Mouse (Mus musculus): ENCODE results near the gene Rab3a.

Gene Rab3a

DNA sequence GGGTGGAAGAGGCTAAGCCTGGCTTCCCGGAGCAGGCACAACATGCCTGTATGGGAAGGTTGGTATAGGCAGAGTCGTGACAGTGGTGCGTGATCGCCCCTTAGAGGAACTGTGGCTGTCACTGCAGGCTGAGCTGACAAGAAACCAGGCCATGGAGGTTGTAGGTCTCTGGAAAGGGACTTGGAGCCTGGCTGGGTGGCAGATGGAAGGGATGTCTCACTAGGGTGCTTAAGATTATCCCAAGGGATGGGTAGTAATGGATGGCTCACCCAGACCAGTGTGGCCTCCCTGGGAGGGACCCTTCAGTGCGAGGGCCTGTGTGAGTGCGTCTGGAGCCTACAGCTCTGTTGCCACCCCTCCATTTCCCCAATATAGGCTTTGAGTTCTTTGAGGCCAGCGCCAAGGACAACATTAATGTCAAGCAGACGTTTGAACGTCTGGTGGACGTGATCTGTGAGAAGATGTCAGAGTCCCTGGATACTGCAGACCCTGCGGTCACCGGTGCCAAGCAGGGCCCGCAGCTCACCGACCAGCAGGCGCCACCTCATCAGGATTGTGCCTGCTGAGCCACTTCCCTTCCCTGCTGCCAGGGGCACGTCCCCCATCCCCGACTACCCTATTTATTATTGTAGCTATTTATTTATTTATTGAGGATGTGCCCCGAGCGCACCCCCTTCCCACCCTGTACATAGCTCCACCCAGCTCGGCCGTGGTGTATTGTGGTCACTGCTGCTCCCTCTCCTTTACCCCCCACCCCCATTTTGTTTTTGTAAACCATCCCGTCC is 3.2 kb downstream of the Rab3a start:
- in situ Hi-C loops (cut with MboI) = no loop called here

DNA sequence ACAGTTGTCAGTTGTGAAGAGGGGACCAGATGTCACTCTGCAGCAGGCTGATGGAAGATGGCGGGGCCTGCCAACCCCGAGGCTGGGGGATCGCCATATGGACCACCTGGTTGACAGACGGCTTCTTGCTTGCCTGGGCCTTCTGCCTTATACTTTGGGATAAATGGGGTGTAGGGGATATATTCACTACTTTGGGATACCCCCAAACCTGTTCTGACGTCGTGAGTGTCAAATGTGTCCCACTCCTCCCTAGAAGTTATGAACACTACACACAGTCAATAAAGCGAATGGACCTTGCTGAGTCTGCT is 3.8 kb downstream of the Rab3a start:
- in situ Hi-C loops (cut with MboI) = no loop called here

DNA sequence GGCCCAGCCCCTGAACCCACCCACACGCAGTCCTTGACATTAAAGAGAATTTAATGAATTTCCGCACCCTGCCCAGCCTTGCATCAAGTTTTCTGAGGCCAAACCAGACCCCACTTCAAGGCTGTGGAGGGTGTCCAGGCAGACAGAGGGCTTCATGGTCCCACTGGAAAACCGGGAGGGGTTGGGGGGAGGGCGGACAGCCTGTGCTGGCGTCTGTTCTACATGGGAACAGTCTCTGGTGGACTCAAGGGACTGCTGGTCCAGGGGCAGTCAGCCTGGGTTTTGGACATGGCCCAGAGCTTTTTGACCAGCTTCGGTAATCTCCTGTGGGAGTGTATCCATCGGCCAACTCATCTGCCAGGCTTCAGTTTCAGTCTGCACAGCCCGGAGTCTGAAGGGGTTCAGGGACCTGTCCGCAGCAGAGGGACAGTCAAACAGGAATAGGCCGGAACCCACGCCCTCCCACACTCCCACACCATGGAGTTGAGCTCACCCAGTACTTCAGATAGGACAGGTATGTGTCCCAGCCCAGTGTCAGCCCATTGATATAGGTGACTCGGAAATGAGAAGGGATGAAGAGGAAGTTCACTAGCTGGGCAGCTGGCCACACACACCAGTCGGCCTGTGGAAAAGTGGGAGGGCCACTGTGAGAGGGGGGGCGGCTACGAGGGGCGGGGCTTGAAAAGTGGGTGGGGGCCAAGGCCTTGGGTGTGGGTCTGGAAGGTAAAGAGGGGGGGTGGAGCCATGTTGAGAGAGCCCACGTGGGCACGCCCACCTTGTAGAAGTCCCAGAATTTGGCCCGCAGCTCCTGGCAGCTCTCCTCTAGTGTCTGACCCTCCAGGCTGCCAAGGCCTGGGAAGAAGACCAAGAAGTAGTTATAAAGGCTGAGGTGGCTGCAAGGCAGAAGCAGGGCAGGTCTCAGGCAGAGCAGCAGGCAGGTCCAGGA is 4.4 kb downstream of the Rab3a start:
- in situ Hi-C loops (cut with MboI) = no loop called here

DNA sequence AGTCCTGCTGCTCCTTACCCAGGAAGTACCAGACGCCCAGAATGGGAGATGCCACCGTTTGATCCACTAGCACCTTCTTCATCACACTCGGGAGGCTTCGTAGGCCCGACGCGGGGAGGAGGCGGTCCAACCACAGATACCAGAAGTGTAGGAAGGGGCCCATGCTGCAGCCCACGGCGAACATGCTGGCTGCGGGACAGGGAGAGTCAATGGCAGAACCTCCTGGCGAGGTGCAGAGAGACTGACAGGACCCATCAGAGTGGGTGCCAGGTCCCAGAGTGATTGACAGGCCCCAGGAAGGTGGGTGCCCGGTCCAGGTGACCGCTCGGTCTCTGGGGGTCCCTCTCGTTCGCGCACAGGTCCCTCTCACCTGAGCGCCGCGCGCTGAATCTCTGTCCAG is 5.9 kb downstream of the Rab3a start:
- in situ Hi-C loops (cut with MboI) = no loop called here

DNA sequence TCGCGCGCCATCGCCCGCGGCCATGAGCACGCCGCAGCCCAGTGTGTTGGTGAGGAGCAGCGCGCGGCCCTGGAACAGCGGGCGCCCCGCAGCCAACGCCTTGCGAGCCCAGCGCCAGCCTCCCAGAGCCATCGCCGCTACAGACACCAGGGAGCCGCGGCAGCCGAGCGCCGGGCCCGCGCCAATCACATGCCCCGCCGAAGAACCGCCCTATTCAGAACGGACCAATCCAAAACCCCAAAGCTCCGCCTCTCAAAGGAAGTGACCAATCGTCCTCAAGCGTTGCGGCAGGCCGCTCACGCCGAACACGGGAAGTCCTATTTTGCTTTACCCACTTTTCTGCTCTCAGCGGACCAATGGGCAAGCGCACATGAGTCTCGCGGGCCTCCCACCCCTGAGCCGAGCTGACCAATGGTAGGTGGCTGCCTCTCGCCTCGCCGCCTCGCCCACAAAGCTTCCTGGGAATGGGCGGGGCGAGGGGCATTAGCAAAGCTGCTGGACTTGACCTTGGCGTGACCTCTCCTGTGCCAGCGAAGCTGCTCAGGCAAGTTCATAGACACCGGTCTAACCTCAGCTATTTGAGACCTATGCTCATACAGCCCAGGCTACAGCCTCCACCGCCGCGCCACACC is 6.4 kb downstream of the Rab3a start, which contains the start of gene Mpv17l2:
Gene Mpv17l2 (minus strand): TSS at position 172 of the 632 bp plus-strand sequence.
- in situ Hi-C loops (cut with MboI) = no loop called here

DNA sequence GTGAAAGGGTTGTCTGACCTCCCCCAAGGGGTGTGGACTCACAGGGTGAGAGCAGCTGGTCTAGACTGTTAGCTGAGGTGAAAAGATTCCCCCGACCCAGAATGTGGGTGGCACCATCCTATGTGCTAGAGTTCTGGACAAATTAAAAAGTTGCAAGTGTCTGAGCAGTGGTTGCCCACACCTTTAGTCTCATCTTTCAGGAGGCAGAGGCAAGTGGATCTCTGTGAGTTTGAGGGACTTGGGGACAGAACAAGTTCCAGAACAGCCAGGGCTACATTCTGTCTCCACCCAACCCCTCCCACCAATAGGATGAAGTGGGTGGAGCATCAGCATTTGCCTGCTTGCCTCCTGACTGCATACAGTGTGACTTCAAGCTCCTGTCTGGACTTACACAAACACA is 7.6 kb downstream of the Rab3a start:
- in situ Hi-C loops (cut with MboI) = no loop called here

DNA sequence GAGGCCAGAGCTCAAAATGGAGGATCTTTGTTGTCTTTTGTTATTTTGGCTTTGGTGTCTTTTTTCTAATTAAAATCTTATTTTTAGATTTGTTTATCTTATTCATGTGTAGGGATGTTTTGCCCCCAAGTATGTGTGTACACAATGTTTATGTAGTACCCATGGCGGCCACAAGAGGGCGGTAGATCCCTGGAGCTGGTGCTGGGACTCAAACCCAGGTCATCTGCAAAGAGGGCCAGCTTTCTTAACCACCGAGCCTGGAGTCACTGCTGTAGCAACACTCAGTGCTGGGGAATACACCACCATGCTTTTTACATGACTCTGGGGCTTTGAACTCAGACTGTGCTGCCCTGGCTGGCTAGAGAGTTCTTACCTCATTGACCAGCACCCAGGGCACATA is 8.9 kb downstream of the Rab3a start:
- in situ Hi-C loops (cut with MboI) = no loop called here

DNA sequence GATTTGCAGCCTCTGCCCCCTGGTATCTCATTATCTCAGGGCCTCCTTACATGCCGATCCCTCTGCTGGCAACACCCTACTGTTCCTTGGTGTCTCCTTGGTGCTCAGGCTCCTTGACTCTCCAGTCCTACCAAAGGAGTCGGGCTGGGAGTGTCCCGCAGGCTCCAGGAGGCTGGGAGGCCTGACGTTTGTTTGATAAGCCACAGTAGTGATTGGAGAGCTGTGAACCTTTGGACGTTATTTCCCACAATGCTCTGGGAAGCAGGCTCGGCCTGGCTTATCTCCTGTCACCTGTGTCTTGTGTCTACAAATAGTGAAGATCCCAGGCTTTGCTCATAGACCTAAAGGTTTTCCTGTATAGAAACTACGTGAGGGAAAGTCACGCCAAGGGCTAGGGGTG is 9.5 kb downstream of the Rab3a start:
- in situ Hi-C loops (cut with MboI) = no loop called here

DNA sequence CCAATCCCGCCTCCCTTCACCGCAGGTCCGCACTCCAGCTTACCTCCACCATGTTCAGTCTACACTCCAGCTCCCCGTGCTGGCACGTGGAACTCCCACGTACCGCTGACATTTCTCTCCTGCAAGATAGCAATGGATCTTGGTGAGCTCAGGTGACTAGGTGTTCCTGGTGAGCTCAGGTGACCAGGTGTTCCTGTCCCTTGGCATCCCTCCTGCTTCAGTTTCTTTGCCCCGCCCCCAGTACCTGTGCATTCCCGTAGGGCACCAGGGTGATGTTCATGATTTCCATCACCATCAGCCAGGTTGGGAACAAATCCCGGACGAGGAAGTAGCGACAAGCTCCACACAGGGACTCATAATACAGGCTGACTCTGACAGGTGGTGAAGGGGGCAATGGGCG is 10.2 kb downstream of the Rab3a start:
- in situ Hi-C loops (cut with MboI) = no loop called here

DNA sequence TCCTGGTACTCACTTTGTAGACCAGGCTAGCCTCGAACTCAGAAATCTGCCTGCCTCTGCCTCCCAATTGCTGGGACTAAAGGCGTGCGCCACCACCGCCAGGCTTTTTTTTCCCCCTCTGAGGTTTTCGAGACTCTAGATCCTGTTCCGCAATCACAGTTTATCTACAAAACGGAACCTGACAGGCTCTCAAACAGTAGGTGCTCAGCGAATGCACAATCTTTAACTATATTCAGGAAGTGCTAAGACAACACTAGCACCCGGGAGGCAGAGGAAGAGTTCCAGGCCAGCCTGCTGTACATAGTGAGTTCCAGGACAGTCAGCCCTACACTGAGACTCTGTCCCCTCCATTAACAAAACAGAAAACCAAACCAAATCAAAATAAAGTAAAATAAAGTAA is 10.8 kb downstream of the Rab3a start:
- in situ Hi-C loops (cut with MboI) = no loop called here

DNA sequence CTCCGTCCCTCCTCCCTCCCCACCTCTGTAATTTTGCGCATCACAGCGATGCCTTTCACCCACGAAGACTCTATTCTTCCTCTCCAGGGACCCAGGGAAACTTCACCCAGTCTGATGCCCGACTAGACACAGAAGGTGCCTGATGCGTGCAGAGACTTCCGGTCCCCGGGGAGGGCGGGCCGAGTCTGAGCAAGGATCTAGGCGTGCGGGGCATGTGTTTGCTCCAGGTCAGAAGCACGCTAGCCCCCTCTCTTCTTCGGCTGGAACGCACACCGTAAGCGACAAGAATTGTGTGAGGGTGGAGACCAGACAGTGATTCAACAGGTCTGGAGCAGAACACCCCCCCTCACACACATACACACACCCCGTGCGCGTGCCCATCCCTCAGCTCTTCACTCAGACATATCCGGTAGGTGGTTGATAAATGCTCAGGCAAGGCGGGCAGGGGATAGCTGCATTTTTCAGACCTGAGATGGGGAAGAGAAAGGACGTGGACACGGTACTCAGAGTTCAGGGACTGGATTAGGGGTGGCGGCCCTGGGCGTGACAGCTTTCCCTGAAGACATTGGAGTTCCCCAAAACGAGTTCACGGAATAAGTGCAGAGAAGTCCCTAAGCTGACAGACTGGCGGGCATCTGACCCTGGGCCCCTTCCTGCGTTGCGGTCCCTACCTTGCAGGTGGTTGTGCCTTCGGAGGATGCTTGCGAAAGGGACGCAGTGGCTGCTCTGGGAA is 11.5 kb downstream of the Rab3a start:
- in situ Hi-C loops (cut with MboI) = no loop called here

DNA sequence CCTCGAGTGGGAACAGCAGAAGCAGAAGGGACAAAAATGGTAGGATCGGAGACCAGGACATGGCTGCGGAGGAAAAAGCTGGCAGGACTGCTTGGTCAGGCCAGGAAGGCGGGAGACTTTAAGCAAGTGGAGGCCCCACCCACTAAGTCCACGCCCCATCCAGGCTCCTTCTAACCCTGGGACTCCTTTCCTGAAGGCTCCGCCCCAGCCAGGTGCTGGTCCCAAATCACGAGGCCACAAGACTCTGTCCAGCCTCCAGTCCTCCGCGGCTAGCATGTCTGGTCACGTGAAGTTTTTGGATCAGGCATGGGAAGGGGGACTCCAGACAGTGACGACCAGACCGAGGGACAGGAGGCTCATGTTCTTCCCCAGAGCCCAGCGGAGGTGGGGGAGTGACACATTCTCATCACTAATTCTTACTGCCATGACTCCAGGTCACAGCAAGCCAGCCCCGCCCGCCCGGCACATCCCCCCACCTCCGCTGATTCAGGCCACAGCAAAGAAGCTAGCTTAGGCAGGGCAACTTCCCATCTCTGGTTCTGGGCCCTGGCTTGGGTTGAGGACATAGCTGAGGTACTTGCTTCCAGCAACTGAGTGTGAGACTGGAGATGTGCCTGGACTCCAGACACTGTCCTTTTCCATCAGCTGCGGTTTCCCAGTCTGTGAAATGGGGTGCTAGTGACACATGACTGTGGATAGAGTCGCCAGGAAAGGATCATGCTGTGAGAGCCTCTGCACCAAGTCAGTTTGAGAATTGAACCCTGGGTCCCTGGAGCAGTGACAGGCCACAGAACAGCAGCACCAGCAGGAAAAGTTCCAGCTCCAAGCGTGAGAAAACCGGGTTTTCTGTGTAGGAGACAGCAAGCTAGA is 12.3 kb downstream of the Rab3a start:
- in situ Hi-C loops (cut with MboI) = no loop called here

DNA sequence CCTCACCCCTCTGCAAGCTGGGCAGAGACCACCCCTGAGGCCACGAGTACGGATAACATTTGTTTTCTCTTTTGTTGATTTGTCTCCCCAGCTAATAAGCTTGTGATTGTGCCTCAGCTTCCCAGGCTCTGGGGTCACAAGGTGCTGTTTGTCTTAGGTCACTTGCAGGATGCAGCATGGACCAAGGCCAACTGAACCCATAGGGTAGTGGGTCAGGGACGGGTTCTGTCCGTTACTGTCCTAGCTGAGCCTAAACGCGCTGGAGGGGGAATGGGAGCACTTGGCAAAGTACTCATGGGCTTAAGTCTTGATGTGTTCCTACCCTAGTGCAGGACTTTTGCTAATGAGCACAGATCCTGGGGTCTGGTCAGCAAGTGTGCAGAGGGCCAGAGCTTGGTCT is 13.0 kb downstream of the Rab3a start:
- in situ Hi-C loops (cut with MboI) = no loop called here

DNA sequence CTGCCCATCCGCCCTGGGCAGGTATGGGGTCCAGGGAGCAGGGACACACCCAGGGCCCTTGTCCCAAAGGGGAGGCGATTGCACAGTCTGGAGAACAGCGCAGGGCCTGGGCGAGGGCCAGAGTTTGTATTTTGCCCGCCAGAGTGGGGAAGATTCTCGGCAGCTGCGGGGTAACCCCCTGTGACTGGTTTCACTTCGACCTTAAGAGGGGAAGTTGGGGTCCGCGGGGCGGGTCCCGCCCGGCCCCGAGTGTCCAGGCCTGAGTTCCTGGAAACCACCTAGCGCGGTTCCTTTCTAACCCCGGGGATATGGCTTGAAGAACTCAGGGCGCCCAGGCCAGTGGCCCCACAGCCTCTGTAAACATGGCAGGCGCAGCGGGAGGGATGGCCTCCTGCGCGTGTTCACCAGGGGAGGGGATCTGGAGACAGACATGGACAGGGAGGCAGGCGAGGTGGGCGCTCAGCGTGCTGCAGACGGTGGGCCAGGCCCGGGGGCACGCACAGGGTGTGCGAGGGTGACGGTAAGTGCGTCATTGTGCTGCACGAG is 13.8 kb downstream of the Rab3a start:
- in situ Hi-C loops (cut with MboI) = no loop called here

DNA sequence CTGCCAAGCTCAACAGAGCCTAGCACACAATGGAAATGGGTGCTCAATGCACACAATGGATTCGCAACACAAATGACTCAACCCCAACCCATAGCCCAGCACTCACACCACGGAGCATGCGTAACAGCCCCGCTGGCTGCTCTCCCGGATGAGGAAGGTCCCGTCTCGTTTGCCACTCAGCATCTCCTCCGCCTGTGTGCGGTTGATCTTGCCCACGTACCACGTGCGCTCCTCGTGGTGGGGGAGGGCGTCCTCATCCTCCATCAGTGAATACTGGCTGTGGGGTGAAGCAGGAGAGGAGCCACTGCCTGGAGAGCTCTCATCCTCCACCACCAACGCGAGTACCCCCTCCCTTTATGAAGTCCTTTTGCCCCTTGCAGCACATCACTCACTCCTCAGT is 14.5 kb downstream of the Rab3a start:
- in situ Hi-C loops (cut with MboI) = no loop called here

DNA sequence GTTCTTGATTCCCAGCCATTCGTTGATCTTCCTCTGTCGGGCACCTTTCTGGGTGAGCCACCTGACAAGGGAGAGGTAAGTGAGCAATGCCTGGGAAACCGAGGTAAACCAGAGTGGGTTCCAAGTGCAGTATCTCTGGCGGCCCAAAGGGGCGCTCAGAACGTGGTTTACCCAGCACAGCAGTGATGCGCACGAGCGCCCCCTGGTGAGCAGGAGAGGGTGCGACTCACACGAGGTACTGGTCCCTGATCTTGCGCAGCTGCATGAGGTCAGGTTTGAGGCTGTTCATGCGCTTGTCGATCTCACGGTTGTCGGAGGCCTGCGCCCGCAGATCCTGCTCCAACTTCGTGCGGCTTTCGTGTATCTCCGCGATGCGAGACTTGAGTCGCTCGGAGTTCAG is 14.9 kb downstream of the Rab3a start:
- in situ Hi-C loops (cut with MboI) = no loop called here

DNA sequence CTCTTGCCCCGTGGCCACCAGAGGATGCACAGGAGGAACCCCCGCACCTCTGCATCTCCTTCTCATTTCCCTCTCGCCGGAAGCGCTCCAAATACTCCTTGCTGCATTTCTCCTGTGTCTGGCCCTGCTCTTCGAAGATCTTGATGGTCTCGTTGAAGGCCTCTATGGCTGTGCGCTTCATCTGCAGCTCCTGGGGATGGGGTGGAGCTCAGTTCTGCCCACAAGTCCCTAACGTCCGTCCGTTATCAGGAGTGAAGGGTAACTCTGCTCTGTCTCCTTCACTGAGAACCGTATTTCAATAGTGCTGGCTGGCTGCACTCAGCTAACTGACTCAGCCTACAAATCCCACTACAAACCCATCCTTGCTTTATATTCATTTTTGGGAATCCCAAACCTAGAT is 15.4 kb downstream of the Rab3a start:
- in situ Hi-C loops (cut with MboI) = no loop called here

DNA sequence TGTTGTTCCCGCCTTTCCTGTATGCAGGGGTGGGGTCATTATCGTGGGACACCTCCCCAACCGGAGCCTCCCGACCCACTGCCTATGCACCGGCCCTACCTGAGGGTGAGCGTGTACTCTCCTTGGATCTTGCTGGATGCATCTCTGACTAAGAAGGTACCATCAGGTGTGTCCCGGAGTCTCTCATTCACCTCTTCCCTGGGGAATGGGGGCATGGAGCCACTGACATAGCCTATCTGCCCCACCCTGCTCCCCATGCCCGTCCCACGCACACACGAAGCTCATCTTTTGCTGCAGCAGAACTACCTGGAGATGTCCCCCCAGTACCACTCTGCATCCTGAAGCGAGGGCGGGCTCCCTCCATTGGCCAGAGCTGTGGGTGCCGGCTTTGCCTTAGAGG is 16.3 kb downstream of the Rab3a start:
- in situ Hi-C loops (cut with MboI) = no loop called here

DNA sequence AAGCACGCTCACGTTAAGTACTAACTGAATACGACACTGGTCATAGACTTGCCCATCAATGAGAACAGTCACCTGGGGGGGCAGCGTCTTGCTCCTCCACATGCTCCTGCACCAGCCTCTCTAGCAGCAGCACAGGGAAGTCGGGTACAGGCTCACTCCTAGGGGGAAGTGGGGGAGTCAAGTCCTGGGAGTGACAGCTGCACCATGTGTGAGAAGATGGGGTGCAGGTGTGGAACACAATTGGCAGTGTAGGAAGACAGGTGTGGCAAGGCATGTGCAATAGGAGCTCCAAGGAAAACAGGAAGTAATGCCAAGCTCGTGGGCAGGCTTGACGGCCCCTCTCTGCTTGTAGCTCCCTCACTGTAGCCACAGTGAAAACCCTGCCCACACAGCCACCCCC is 16.7 kb downstream of the Rab3a start:
- in situ Hi-C loops (cut with MboI) = no loop called here

DNA sequence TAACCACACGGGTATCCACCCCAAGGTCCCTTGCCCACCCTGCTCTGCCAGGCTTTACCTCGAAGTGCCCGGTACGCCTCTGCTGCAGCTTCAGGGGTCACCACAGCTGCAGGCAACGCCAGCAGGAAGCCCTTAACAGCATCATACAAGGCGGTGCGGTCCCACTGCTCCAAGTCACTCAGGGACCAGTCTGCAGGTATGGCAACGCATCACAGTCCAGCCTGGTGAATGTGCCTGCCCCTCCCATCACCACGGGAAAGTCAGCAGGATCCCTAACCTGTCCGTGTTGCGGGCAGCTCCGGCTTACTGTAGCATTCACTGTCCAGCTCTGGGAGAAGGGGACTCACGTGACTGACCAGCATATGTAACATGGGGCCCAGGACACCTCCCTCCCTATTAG is 17.6 kb downstream of the Rab3a start:
- in situ Hi-C loops (cut with MboI) = no loop called here

DNA sequence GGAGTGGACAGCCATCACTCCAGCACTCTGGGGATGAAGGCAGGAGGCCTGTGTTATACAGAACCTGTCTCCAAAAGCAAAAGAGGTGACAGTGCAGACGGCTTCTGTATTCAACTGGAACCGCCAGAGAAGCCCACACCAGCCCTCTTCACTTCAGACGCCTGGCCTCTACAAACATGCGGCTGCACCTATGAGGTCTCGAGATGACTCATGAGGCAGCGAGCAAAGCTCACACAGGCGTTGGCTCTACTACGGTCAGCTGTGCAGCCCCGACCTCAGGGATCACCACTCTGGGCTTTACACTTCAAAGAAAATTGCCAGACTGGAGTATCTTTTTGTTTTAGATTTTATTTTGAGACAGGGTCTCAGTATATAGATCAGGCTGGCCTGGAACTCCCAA is 18.4 kb downstream of the Rab3a start:
- in situ Hi-C loops (cut with MboI) = no loop called here

Measured in mature B cell (primary cell).